ENCODE assay signal across 10 mouse cellular contexts in genomic region chr10:127332211-127332874, GRCm38 (mm10). TPM values are rescaled to one million over a fixed set of nuclear protein-coding genes. Genes with fewer than 3 reads are reported as not detected.
DNase-seq lines count a peak whose midpoint lies in the region; ATAC-seq and TF ChIP-seq lines count a peak whose summit lies in the region.
"Had no signal": no experiment of that assay in that cellular context is flagged by ENCODE, and none has a peak within 500 bp of the region (broad histone marks: within the 10 kb centered on the region; RNA-seq: fewer than 3 reads in every experiment).

No protein-coding gene starts in this region.

- H3K36me3 ChIP-seq in kidney, embryonic 14.5 days (ENCODE audit: control insufficient read depth, insufficient read depth, low read length), result peaks cover 22% of the 10 kb centered on the region
- H3K36me3 ChIP-seq in hindbrain, embryonic 16.5 days (ENCODE audit: control insufficient read depth, insufficient read depth, low read length), result no peaks in the 10 kb centered on the region; the same call in 1 of the 2 replicates
- H3K36me3 ChIP-seq in midbrain, embryonic 16.5 days (ENCODE audit: control insufficient read depth, insufficient read depth, low read length), result no peaks in the 10 kb centered on the region

- ATAC-seq in kidney, embryonic 14.5 days (ENCODE audit: low FRiP score, low TSS enrichment), result no peak
- ATAC-seq in hindbrain, embryonic 16.5 days, result no peak
- no peak for ATAC-seq in midbrain, embryonic 16.5 days

- DNase-seq in kidney, postnatal 25 days, result no peak
- peak; percentile 42 for DNase-seq in brain, embryonic 14.5 days (ENCODE audit: low read depth)
- no peak for DNase-seq in adrenal gland, postnatal 4 days (ENCODE audit: low spot score in 2 of 2)
- DNase-seq in left cerebral cortex, adult 18-20 months (ENCODE audit: low spot score in 2 of 2), result no peak
- DNase-seq in ovary, postnatal 10 days (ENCODE audit: low spot score), result no peak

- no peak overlapping the region for H3K27ac ChIP-seq in kidney, embryonic 14.5 days (ENCODE audit: low read depth, low read length)
- H3K27ac ChIP-seq in hindbrain, embryonic 16.5 days (ENCODE audit: low read depth, low read length), result no peak overlapping the region
- no peak overlapping the region for H3K27ac ChIP-seq in midbrain, embryonic 16.5 days (ENCODE audit: low read length)

- no peak overlapping the region for H3K9ac ChIP-seq in kidney, embryonic 14.5 days (ENCODE audit: low read depth, low read length)
- peak overlapping the region; percentile 62 for H3K9ac ChIP-seq in hindbrain, embryonic 16.5 days (ENCODE audit: low read depth, low read length)
- peak overlapping the region; percentile 50; the same call in 1 of the 2 replicates for H3K9ac ChIP-seq in midbrain, embryonic 16.5 days (ENCODE audit: low read depth, low read length)

- 0 out of 2 replicates have a peak overlapping the region, but pooled peaks have one; percentile 6 for H3K4me3 ChIP-seq in kidney, embryonic 14.5 days (ENCODE audit: low read length)
- H3K4me3 ChIP-seq in hindbrain, embryonic 16.5 days (ENCODE audit: low read length), result peak overlapping the region; percentile 33
- peak overlapping the region; percentile 30 for H3K4me3 ChIP-seq in midbrain, embryonic 16.5 days (ENCODE audit: low read depth, low read length)

- peak overlapping the region; percentile 30 for H3K4me2 ChIP-seq in kidney, embryonic 14.5 days (replicated peaks; ENCODE audit: low read depth, low read length)
- peak overlapping the region; percentile 47 for H3K4me2 ChIP-seq in hindbrain, embryonic 16.5 days (ENCODE audit: low read length)
- peak overlapping the region; percentile 45 for H3K4me2 ChIP-seq in midbrain, embryonic 16.5 days (ENCODE audit: low read length)

- no peak for TF ChIP-seq POLR2A in brain, embryonic 14.5 days (IDR thresholded peaks at IDR 0.05; ENCODE audit: borderline replicate concordance, extremely low read depth, insufficient read depth, insufficient read length, poor library complexity, severe bottlenecking)

- WGBS in kidney, embryonic 14.5 days, result 34% methylated on average over 30 of the region's 31 CpGs
- WGBS in hindbrain, embryonic 16.5 days, result 41% methylated on average over 31 of the region's 31 CpGs
- WGBS in midbrain, embryonic 16.5 days, result 32% methylated on average over 29 of the region's 31 CpGs

- H3K4me1 ChIP-seq in kidney, embryonic 14.5 days (ENCODE audit: control insufficient read depth, insufficient read depth, low read length), result no peaks in the 10 kb centered on the region
- H3K4me1 ChIP-seq in hindbrain, embryonic 16.5 days (ENCODE audit: control insufficient read depth, insufficient read depth, low read depth, low read length), result no peaks in the 10 kb centered on the region
- no peaks in the 10 kb centered on the region for H3K4me1 ChIP-seq in midbrain, embryonic 16.5 days (ENCODE audit: control insufficient read depth, insufficient read depth, low read length)

- peak; percentile 34; the same call in 1 of the 2 replicates for TF ChIP-seq CTCF in brain, embryonic 14.5 days (IDR thresholded peaks at IDR 0.05; ENCODE audit: borderline replicate concordance, extremely low read depth, insufficient read depth, insufficient read length)

- H3K27me3 ChIP-seq in kidney, embryonic 14.5 days (ENCODE audit: control insufficient read depth, insufficient read depth, low read length), result peaks cover 19% of the 10 kb centered on the region
- H3K27me3 ChIP-seq in hindbrain, embryonic 16.5 days (replicated peaks; ENCODE audit: control insufficient read depth, insufficient read depth, low read length), result peaks cover 22% of the 10 kb centered on the region
- peaks cover 23% of the 10 kb centered on the region for H3K27me3 ChIP-seq in midbrain, embryonic 16.5 days (ENCODE audit: control insufficient read depth, insufficient read depth, low read depth, low read length)

- no peaks in the 10 kb centered on the region for H3K9me3 ChIP-seq in kidney, embryonic 14.5 days (ENCODE audit: control insufficient read depth, low read length)
- H3K9me3 ChIP-seq in hindbrain, embryonic 16.5 days (ENCODE audit: control insufficient read depth, low read length), result 0 out of 2 replicates have a peak, but pooled peaks cover under 1% of the 10 kb centered on the region
- no peaks in the 10 kb centered on the region for H3K9me3 ChIP-seq in midbrain, embryonic 16.5 days (replicated peaks; ENCODE audit: control insufficient read depth, low read length, poor library complexity, severe bottlenecking)

RNA-seq across cellular contexts. Expression of gene Gli1, which starts 9.4 kb away (rescaled TPM):
- polyA plus RNA-seq in kidney, embryonic 14.5 days (2014; fragmentation: Nextera tagmentation; extraction: Ambion mirVana), result 8.2 and 9.2 TPM in 2 replicates
- polyA plus RNA-seq in brain, embryonic 14.5 days (2012; rRNA removed), result 7.4 and 11.3 TPM in 2 replicates
- polyA plus RNA-seq in hindbrain, embryonic 16.5 days (2015; fragmentation: Nextera tagmentation; extraction: Ambion mirVana), result 1.8 and 2.1 TPM in 2 replicates
- polyA plus RNA-seq in midbrain, embryonic 16.5 days (2015; fragmentation: Nextera tagmentation; extraction: Ambion mirVana), result 0.92 and 1.3 TPM in 2 replicates
- 10 to 100 TPM; 16.4 to 17.2 TPM for total RNA-seq in adrenal gland, postnatal 4 days (2021)
- total RNA-seq in left cerebral cortex, adult 18-20 months (2021), result 1 to 10 TPM; 3.0 to 4.4 TPM
- total RNA-seq: hematopoietic stem cell, adult 5-6 weeks; neutrophil, adult 5-6 weeks had no signal

RNA-seq across cellular contexts. Expression of gene Arhgap9, which starts 10.6 kb away (rescaled TPM):
- 3.0 and 3.1 TPM in 2 replicates for polyA plus RNA-seq in kidney, embryonic 14.5 days (2014; fragmentation: Nextera tagmentation; extraction: Ambion mirVana)
- 0.49 and 0.71 TPM in 2 replicates for polyA plus RNA-seq in brain, embryonic 14.5 days (2012; rRNA removed)
- 0.79 and 0.81 TPM in 2 replicates for polyA plus RNA-seq in hindbrain, embryonic 16.5 days (2015; fragmentation: Nextera tagmentation; extraction: Ambion mirVana)
- 0.46 and 0.75 TPM in 2 replicates for polyA plus RNA-seq in midbrain, embryonic 16.5 days (2015; fragmentation: Nextera tagmentation; extraction: Ambion mirVana)
- 1 to 10 TPM; 2.9 to 4.2 TPM for total RNA-seq in adrenal gland, postnatal 4 days (2021)
- 1 to 10 TPM; 1.1 TPM for total RNA-seq in left cerebral cortex, adult 18-20 months (2021)

RNA-seq across cellular contexts. Expression of gene Mars, which starts 20.8 kb away (rescaled TPM):
- polyA plus RNA-seq in kidney, embryonic 14.5 days (2014; fragmentation: Nextera tagmentation; extraction: Ambion mirVana), result 93.9 and 146 TPM in 2 replicates
- 88.2 and 102 TPM in 2 replicates for polyA plus RNA-seq in brain, embryonic 14.5 days (2012; rRNA removed)
- 108 and 113 TPM in 2 replicates for polyA plus RNA-seq in hindbrain, embryonic 16.5 days (2015; fragmentation: Nextera tagmentation; extraction: Ambion mirVana)
- polyA plus RNA-seq in midbrain, embryonic 16.5 days (2015; fragmentation: Nextera tagmentation; extraction: Ambion mirVana), result 123 and 128 TPM in 2 replicates
- total RNA-seq in adrenal gland, postnatal 4 days (2021), result 10 to 100 TPM; 85.5 to 89.5 TPM
- 10 to 100 TPM; 53.3 to 57.9 TPM for total RNA-seq in left cerebral cortex, adult 18-20 months (2021)

RNA-seq across cellular contexts. Expression of gene Inhbe, which starts 21.9 kb away (rescaled TPM):
- 0.07 and 0.08 TPM in 2 replicates for polyA plus RNA-seq in kidney, embryonic 14.5 days (2014; fragmentation: Nextera tagmentation; extraction: Ambion mirVana)
- polyA plus RNA-seq in brain, embryonic 14.5 days (2012; rRNA removed), result not detected in 2 replicates
- 0.03 and 0.09 TPM in 2 replicates for polyA plus RNA-seq in hindbrain, embryonic 16.5 days (2015; fragmentation: Nextera tagmentation; extraction: Ambion mirVana)
- 0.04 TPM in 2 replicates for polyA plus RNA-seq in midbrain, embryonic 16.5 days (2015; fragmentation: Nextera tagmentation; extraction: Ambion mirVana)
- 1 to 10 TPM in 1 of 2 experiments, under 1 TPM in 1; 0.06 to 2.5 TPM for total RNA-seq in adrenal gland, postnatal 4 days (2021)
- total RNA-seq in left cerebral cortex, adult 18-20 months (2021), result under 1 TPM; 0.07 to 0.14 TPM
- total RNA-seq: hematopoietic stem cell, adult 5-6 weeks had no signal

RNA-seq across cellular contexts. Expression of gene Inhbc, which starts 37.9 kb away (rescaled TPM):
- 0.10 and 0.22 TPM in 2 replicates for polyA plus RNA-seq in kidney, embryonic 14.5 days (2014; fragmentation: Nextera tagmentation; extraction: Ambion mirVana)
- polyA plus RNA-seq in brain, embryonic 14.5 days (2012; rRNA removed), result not detected in 2 replicates
- polyA plus RNA-seq in hindbrain, embryonic 16.5 days (2015; fragmentation: Nextera tagmentation; extraction: Ambion mirVana), result not detected in 2 replicates
- polyA plus RNA-seq in midbrain, embryonic 16.5 days (2015; fragmentation: Nextera tagmentation; extraction: Ambion mirVana), result 0.15 TPM in 1 of 2 replicates, not detected in the other
- 1 to 10 TPM in 1 of 2 experiments, not detected in 1; 5.8 TPM for total RNA-seq in adrenal gland, postnatal 4 days (2021)
- not detected for total RNA-seq in left cerebral cortex, adult 18-20 months (2021)
- total RNA-seq: hematopoietic stem cell, adult 5-6 weeks; neutrophil, adult 5-6 weeks had no signal
